Mouse (Mus musculus) Muller cell, postnatal 12 days (primary cell): ENCODE data around the gene Abcd1.

Experiments used
- DNase-seq: peaks from one replicate; pipeline ENCODE4 v3.0.0-alpha.2; 2015; ENCODE audit errors: inconsistent ontology term

Abcd1 gene

GRCm38 (mm10) chrX:73716109-73716661, at the start of gene Abcd1, which contains the start of gene Bcap31:
Gene Abcd1 (plus strand): TSS chrX:73716597.
Gene Bcap31 (minus strand): TSS chrX:73716175.
- DNase-seq = peak; percentile 98

- DNase-seq = peak; percentile 61
These were observed 44.4 kb upstream of the Abcd1 start for GRCm38 (mm10) chrX:73672031-73672431.

- DNase-seq = peak; percentile 79
These were observed 43.3 kb upstream of the Abcd1 start, which contains the start of gene Slc6a8 for GRCm38 (mm10) chrX:73672879-73673618. Gene Slc6a8 (plus strand): TSS chrX:73673150.

GRCm38 (mm10) chrX:73673619-73673967, 42.8 kb upstream of the Abcd1 start:
- DNase-seq = no peak

- peak; percentile 48 for DNase-seq
These were observed 42.3 kb upstream of the Abcd1 start for GRCm38 (mm10) chrX:73673968-73674661.

- DNase-seq = no peak
These were observed 41.2 kb upstream of the Abcd1 start for GRCm38 (mm10) chrX:73675231-73675630.

- DNase-seq = no peak
These were observed 39.7 kb upstream of the Abcd1 start for GRCm38 (mm10) chrX:73676668-73677067.

GRCm38 (mm10) chrX:73684156-73684555, 32.2 kb upstream of the Abcd1 start:
- DNase-seq = no peak

GRCm38 (mm10) chrX:73684978-73685377, 31.4 kb upstream of the Abcd1 start:
- no peak for DNase-seq

- DNase-seq = peak; percentile 70
These were observed 30.8 kb upstream of the Abcd1 start for GRCm38 (mm10) chrX:73685629-73686028.

GRCm38 (mm10) chrX:73690917-73691629, 25.3 kb upstream of the Abcd1 start:
- DNase-seq = peak; percentile 34

GRCm38 (mm10) chrX:73700472-73700871, 15.9 kb upstream of the Abcd1 start:
- DNase-seq = no peak

GRCm38 (mm10) chrX:73715476-73716108, 805 bp upstream of the Abcd1 start:
- DNase-seq = peak; percentile 57

- DNase-seq = no peak
These were observed 530 bp downstream of the Abcd1 start for GRCm38 (mm10) chrX:73716709-73717545.

- DNase-seq = no peak
These were observed 1.3 kb downstream of the Abcd1 start for GRCm38 (mm10) chrX:73717667-73718066.

GRCm38 (mm10) chrX:73718271-73718670, 1.9 kb downstream of the Abcd1 start:
- DNase-seq = peak; percentile 30

- DNase-seq = peak; percentile 51
These were observed 2.4 kb downstream of the Abcd1 start for GRCm38 (mm10) chrX:73718686-73719362.

- DNase-seq = no peak
These were observed 14.5 kb downstream of the Abcd1 start for GRCm38 (mm10) chrX:73730908-73731307.

- no peak for DNase-seq
These were observed 21.8 kb downstream of the Abcd1 start for GRCm38 (mm10) chrX:73738155-73738554.

- no peak for DNase-seq
These were observed 22.8 kb downstream of the Abcd1 start for GRCm38 (mm10) chrX:73739151-73739550.
